Mouse (Mus musculus) myocyte (in vitro differentiated cells): ENCODE data around the gene Kdelc2.

Source experiments
- E2F4 ChIP-seq: IDR thresholded peaks from one replicate; pipeline ENCODE4 v1.6.1; 2011; ENCODE audit warnings: mild to moderate bottlenecking, control low read depth, moderate library complexity; ENCODE audit not compliant: insufficient read depth
- MAX ChIP-seq: IDR thresholded peaks from one replicate; pipeline ENCODE4 v1.6.1; 2011; ENCODE audit warnings: low read depth, mild to moderate bottlenecking, control low read depth
- MYOD1 ChIP-seq, 3 experiments: IDR thresholded peaks; one replicate each; pipeline ENCODE4 v1.6.1; 2011; ENCODE audit warnings: control low read depth in 2 of 3, low read depth in 2 of 3, mild to moderate bottlenecking in 2 of 3, moderate library complexity in 1 of 3; ENCODE audit not compliant: insufficient read length in 2 of 3, control insufficient read depth in 1 of 3
- MYOG ChIP-seq, 3 experiments: IDR thresholded peaks; one replicate each; pipeline ENCODE4 v1.6.1; 2011; ENCODE audit warnings: control low read depth in 2 of 3, low read depth in 2 of 3, mild to moderate bottlenecking in 2 of 3; ENCODE audit not compliant: insufficient read length in 2 of 3, control insufficient read depth in 1 of 3, insufficient read depth in 1 of 3
- POLR2A ChIP-seq: IDR thresholded peaks from one replicate; pipeline ENCODE4 v1.6.1; 2011; ENCODE audit warnings: low read depth, mild to moderate bottlenecking, control low read depth, moderate library complexity; ENCODE audit not compliant: insufficient read length
- TCF12 ChIP-seq: IDR thresholded peaks from one replicate; pipeline ENCODE4 v1.6.1; 2011; ENCODE audit warnings: mild to moderate bottlenecking, control low read depth; ENCODE audit not compliant: poor library complexity, insufficient read depth, severe bottlenecking
- USF1 ChIP-seq: IDR thresholded peaks from one replicate; pipeline ENCODE4 v1.6.1; 2011; ENCODE audit warnings: low read depth, mild to moderate bottlenecking, control low read depth, moderate library complexity

- no peak for TF ChIP-seq POLR2A
- TF ChIP-seq MAX = no peak
- no peak for TF ChIP-seq TCF12
- no peak for TF ChIP-seq MYOD1 (IDR thresholded peaks at IDR 0.05; ENCODE audit: control insufficient read depth in 1 of 3, insufficient read length in 2 of 3, low read depth in 2 of 3)
- no peak for TF ChIP-seq MYOG (IDR thresholded peaks at IDR 0.05; ENCODE audit: control insufficient read depth in 1 of 3, insufficient read depth in 1 of 3, insufficient read length in 2 of 3, low read depth in 2 of 3)
- TF ChIP-seq USF1 = no peak
- no peak for TF ChIP-seq E2F4
These were observed 2.7 kb upstream of the Kdelc2 start for GRCm38 (mm10) chr9:53381113-53381615.
